8 mouse cellular contexts compared by ENCODE assay signal in the genomic region with DNA sequence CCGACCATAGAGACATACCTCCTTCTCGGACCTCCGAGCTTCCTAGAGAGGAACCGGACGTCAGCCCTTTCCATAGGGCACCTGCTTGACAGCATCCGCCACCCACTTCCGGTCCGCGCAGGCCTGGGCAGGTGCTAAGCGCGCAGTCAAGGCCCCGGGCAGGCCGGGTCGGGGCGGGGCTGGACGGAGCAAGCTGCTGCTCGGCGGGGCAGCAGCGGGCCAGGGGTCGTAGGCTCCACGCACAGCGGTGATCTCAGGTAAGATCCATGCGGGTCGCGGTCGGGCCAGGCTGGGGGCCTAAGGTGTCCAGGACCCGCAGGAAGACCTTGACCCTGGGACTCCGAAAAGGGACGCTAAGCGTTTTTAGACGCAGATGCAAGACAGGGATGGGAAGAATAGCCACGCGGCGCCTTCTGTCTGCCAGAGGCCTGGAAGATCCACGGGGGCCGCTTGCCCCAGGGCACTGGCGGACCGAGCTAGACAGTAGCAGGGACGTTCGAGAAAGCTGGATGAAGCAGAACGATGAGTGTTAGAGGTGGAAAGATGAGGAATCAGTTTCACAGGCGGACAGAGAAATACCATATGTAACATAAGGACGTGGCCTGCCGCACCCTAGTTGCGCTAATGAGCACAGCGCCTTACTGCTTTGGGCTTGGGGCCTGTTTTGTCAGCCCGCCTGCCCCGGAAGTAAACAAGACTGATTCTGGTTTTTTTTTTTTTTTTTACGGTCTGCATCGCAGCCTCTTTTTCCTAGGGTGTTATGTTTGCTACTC. TPM values are rescaled to one million over a fixed set of nuclear protein-coding genes. Genes with fewer than 3 reads are reported as not detected.
DNase-seq lines count a peak whose midpoint lies in the region; ATAC-seq lines count a peak whose summit lies in the region.

Gene Zscan25, plus strand, starts transcription at position 130 of the 773 bp plus-strand sequence.

- peaks cover 35% of the 10 kb centered on the region for H3K36me3 ChIP-seq in heart, embryonic 13.5 days
- H3K36me3 ChIP-seq in liver, embryonic 12.5 days: peaks cover 37% of the 10 kb centered on the region
- H3K36me3 ChIP-seq in stomach, embryonic 15.5 days: peaks cover 17% of the 10 kb centered on the region

- H3K9ac ChIP-seq in heart, embryonic 13.5 days: peak within 1 kb of the TSS; percentile 98
- H3K9ac ChIP-seq in liver, embryonic 12.5 days: peak within 1 kb of the TSS; percentile 88
- peak within 1 kb of the TSS; percentile 74 for H3K9ac ChIP-seq in stomach, embryonic 15.5 days

- H3K27me3 ChIP-seq in heart, embryonic 13.5 days (replicated peaks): no peaks in the 10 kb centered on the region
- H3K27me3 ChIP-seq in liver, embryonic 12.5 days (replicated peaks): no peaks in the 10 kb centered on the region
- no peaks in the 10 kb centered on the region for H3K27me3 ChIP-seq in stomach, embryonic 15.5 days (replicated peaks)

- peak within 1 kb of the TSS; percentile 66 for H3K27ac ChIP-seq in brown adipose tissue, adult 24 weeks (replicated peaks; ENCODE audit: low read depth, low read length)
- peak within 1 kb of the TSS; percentile 94 for H3K27ac ChIP-seq in heart, embryonic 13.5 days (replicated peaks)
- peak within 1 kb of the TSS; percentile 91 for H3K27ac ChIP-seq in liver, embryonic 12.5 days
- H3K27ac ChIP-seq in stomach, embryonic 15.5 days: peak within 1 kb of the TSS; percentile 91

- H3K4me1 ChIP-seq in brown adipose tissue, adult 24 weeks (ENCODE audit: control insufficient read depth, insufficient read depth, insufficient read length, low read length): no peaks in the 10 kb centered on the region; the same call in 1 of the 2 replicates
- H3K4me1 ChIP-seq in heart, embryonic 13.5 days: peaks cover 13% of the 10 kb centered on the region
- H3K4me1 ChIP-seq in liver, embryonic 12.5 days: peaks cover 14% of the 10 kb centered on the region
- no peaks in the 10 kb centered on the region for H3K4me1 ChIP-seq in stomach, embryonic 15.5 days

- ATAC-seq in heart, embryonic 13.5 days (ENCODE audit: extremely low read depth, insufficient number of reproducible peaks, low FRiP score, low TSS enrichment): peak; percentile 98
- peak; percentile 100 for ATAC-seq in liver, embryonic 12.5 days
- ATAC-seq in stomach, embryonic 15.5 days (ENCODE audit: insufficient read depth, low FRiP score, low read depth): peak; percentile 99

- H3K4me2 ChIP-seq in heart, embryonic 13.5 days: peak within 1 kb of the TSS; percentile 92
- peak within 1 kb of the TSS; percentile 82 for H3K4me2 ChIP-seq in liver, embryonic 12.5 days
- peak within 1 kb of the TSS; percentile 69 for H3K4me2 ChIP-seq in stomach, embryonic 15.5 days

- no peaks in the 10 kb centered on the region for H3K9me3 ChIP-seq in heart, embryonic 13.5 days
- no peaks in the 10 kb centered on the region for H3K9me3 ChIP-seq in liver, embryonic 12.5 days (replicated peaks)
- H3K9me3 ChIP-seq in stomach, embryonic 15.5 days: no peaks in the 10 kb centered on the region

- peak; percentile 93 for DNase-seq in CD4-positive, CD25-positive, alpha-beta regulatory T cell, adult 2 months (ENCODE audit: low read depth, low spot score)
- DNase-seq in fat pad, adult 2 months (ENCODE audit: extremely low read depth, low read depth, low spot score): peak; percentile 34
- peak; percentile 95 for DNase-seq in kidney, postnatal 10 days
- peak; percentile 88 to 90 for DNase-seq in natural killer cell, adult 2 months (ENCODE audit: low spot score in 2 of 2)

- under 1% methylated on average over 50 of the region's 50 CpGs for WGBS in heart, embryonic 13.5 days
- under 1% methylated on average over 50 of the region's 50 CpGs for WGBS in liver, embryonic 12.5 days (ENCODE audit: insufficient replicate concordance)
- WGBS in stomach, embryonic 15.5 days: under 1% methylated on average over 50 of the region's 50 CpGs

- peak within 1 kb of the TSS; percentile 98 for H3K4me3 ChIP-seq in brown adipose tissue, adult 24 weeks (ENCODE audit: insufficient read depth, low read depth, low read length)
- peak within 1 kb of the TSS; percentile 97 for H3K4me3 ChIP-seq in heart, embryonic 13.5 days
- peak within 1 kb of the TSS; percentile 77 for H3K4me3 ChIP-seq in liver, embryonic 12.5 days
- H3K4me3 ChIP-seq in stomach, embryonic 15.5 days (replicated peaks): peak within 1 kb of the TSS; percentile 96

RNA-seq across cellular contexts. Expression of gene Zscan25, which starts in this region (rescaled TPM):
- polyA plus RNA-seq in brown adipose tissue, adult 24 weeks (2012; ENCODE audit: insufficient read depth, insufficient read length, missing spikeins): 2.7 and 4.0 TPM in 2 replicates
- polyA plus RNA-seq in heart, embryonic 13.5 days (2015; fragmentation: Nextera tagmentation; extraction: Ambion mirVana): 0.32 and 0.48 TPM in 2 replicates
- polyA plus RNA-seq in liver, embryonic 12.5 days (2016; fragmentation: Nextera tagmentation; extraction: Ambion mirVana): 0.32 and 0.39 TPM in 2 replicates
- polyA plus RNA-seq in stomach, embryonic 15.5 days (2015; fragmentation: Nextera tagmentation; extraction: Ambion mirVana): 0.68 and 0.85 TPM in 2 replicates

Comparison
In these comparisons a context has a peak if more than half of its experiments do, and no peak if none do; other contexts are left out.
1. Peak in every context shown above with its lines: DNase-seq, ATAC-seq, H3K4me3 ChIP-seq and H3K27ac ChIP-seq.
2. Peak in ATAC-seq, H3K4me3 ChIP-seq, H3K27ac ChIP-seq, H3K9ac ChIP-seq and H3K4me2 ChIP-seq in heart, embryonic 13.5 days; RNA of the gene not detected or under 1 TPM.
3. Peak in ATAC-seq, H3K4me3 ChIP-seq, H3K27ac ChIP-seq, H3K9ac ChIP-seq and H3K4me2 ChIP-seq in liver, embryonic 12.5 days; RNA of the gene not detected or under 1 TPM.
4. Peak in ATAC-seq, H3K4me3 ChIP-seq, H3K27ac ChIP-seq, H3K9ac ChIP-seq and H3K4me2 ChIP-seq in stomach, embryonic 15.5 days; RNA of the gene not detected or under 1 TPM.
5. DNase-seq: peak in every context shown above with its lines; median percentile 95 in kidney, postnatal 10 days; 93 in CD4-positive, CD25-positive, alpha-beta regulatory T cell, adult 2 months; 89 in natural killer cell, adult 2 months; 34 in fat pad, adult 2 months.